ENCODE assay signal across 16 mouse cellular contexts in the genomic region with DNA sequence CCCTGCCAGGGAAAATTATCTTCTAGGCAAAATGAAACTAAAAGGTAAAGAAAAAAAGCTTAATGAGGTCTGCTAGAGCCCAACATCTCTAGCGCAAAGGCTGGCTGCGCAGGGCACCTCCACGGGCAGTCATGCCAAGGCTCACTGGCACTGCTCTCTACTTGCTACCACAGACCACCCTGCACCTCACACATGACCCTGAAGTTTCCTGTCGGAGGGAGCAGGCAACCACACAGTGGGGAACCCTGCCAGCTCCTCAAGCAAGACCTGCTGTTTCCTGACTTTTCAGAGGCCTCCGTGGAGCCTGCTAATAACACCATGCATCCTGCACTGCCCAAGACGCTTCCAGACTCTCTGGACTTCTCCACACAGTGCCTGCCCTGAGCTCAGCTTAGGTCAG.
"Had no signal": no experiment of that assay in that cellular context is flagged by ENCODE, and none has a peak within 500 bp of the region (broad histone marks: within the 10 kb centered on the region; RNA-seq: fewer than 3 reads in every experiment).

No protein-coding gene starts in this region.

- H3K4me3 ChIP-seq: midbrain, embryonic 10.5 days; midbrain, embryonic 13.5 days; myocyte; neural tube, embryonic 13.5 days had no signal

- H3K27ac ChIP-seq: liver, embryonic 14.5 days; macrophage; midbrain, embryonic 10.5 days; midbrain, embryonic 13.5 days; neural tube, embryonic 13.5 days had no signal

- H3K36me3 ChIP-seq: midbrain, embryonic 10.5 days; midbrain, embryonic 13.5 days; neural tube, embryonic 13.5 days had no signal

- ATAC-seq: liver, postnatal 0 days; lung, postnatal 0 days; midbrain, embryonic 13.5 days; midbrain, embryonic 16.5 days had no signal

- H3K9me3 ChIP-seq: midbrain, embryonic 10.5 days; midbrain, embryonic 13.5 days; neural tube, embryonic 13.5 days had no signal

- DNase-seq: kidney, postnatal 14 days; kidney, postnatal 4 days; liver, postnatal 0 days; lung, embryonic 14.5 days; retina, postnatal 1 day; right cerebral cortex, postnatal 25 days; thymus, adult 18-20 months; thymus, postnatal 36 days had no signal

- H3K27me3 ChIP-seq: midbrain, embryonic 13.5 days; neural tube, embryonic 13.5 days had no signal
